Mouse (Mus musculus) embryonic facial prominence, embryonic 14.5 days (tissue): Measurements from ENCODE around the gene Glis1. TPM values are rescaled to one million over a fixed set of nuclear protein-coding genes. Genes with fewer than 3 reads are reported as not detected.

Experiments
- ATAC-seq: fragments of 200-750 bp; cut with Nextera tagmentation; 2 replicates; pipeline ENCODE4 v1.8.0; 2017; ENCODE audit warnings: low read depth, moderate number of reproducible peaks, moderate TSS enrichment
- DNase-seq: peaks from one replicate; pipeline ENCODE4 v3.0.0-alpha.2; 2015; ENCODE audit warnings: low spot score
- H3K27ac ChIP-seq: fragments of 300-500 bp; sonication (generic); replicated peaks from 2 replicates; pipeline ENCODE4 v1.5.1; 2014; ENCODE audit warnings: low read depth, mild to moderate bottlenecking, low read length, moderate library complexity
- H3K27me3 ChIP-seq: fragments of 300-500 bp; sonication (generic); replicated peaks from 2 replicates; pipeline ENCODE4 v1.6.1; 2014; ENCODE audit warnings: low read length; ENCODE audit not compliant: control insufficient read depth, insufficient read depth
- H3K36me3 ChIP-seq: fragments of 300-500 bp; sonication (generic); 2 replicates; pipeline ENCODE4 v1.6.1; 2014; ENCODE audit warnings: low read length, mixed read lengths; ENCODE audit not compliant: control insufficient read depth, insufficient read depth
- H3K4me1 ChIP-seq: fragments of 300-500 bp; sonication (generic); 2 replicates; pipeline ENCODE4 v1.6.1; 2014; ENCODE audit warnings: antibody characterized with exemption, low read length; ENCODE audit not compliant: control insufficient read depth, insufficient read depth
- H3K4me2 ChIP-seq: fragments of 300-500 bp; sonication (generic); 2 replicates; pipeline ENCODE4 v1.6.1; 2014; ENCODE audit warnings: low read depth, mild to moderate bottlenecking, low read length, moderate library complexity, mixed read lengths
- H3K4me3 ChIP-seq: fragments of 300-500 bp; sonication (generic); 2 replicates; pipeline ENCODE4 v1.5.1; 2014; ENCODE audit warnings: low read depth, mild to moderate bottlenecking, low read length
- H3K9ac ChIP-seq: fragments of 300-500 bp; sonication (generic); 2 replicates; pipeline ENCODE4 v1.6.1; 2014; ENCODE audit warnings: low read depth, mild to moderate bottlenecking, low read length, moderate library complexity, mixed read lengths
- H3K9me3 ChIP-seq: fragments of 300-500 bp; sonication (generic); 2 replicates; pipeline ENCODE4 v1.6.1; 2016; ENCODE audit warnings: low read length; ENCODE audit not compliant: control insufficient read depth
- WGBS: fragments of 180-500 bp; shearing (Covaris S2); extraction: QIAGEN DNeasy Blood & Tissue Kit; methylation state at CpG from one replicate; pipeline ENCODE4 v1.1.7; 2014; 5-methylcytosine and 5-hydroxymethylcytosine counted together
- polyA plus RNA-seq: library from polyadenylated mRNA; unstranded; fragments of >200 nt; fragmentation: Nextera tagmentation; extraction: Ambion mirVana; gene quantifications from 2 replicates; pipeline ENCODE4 v1.2.1, GENCODE M21; 2014

Gene Glis1
- polyA plus RNA-seq, 1 experiment from 2014 or later: 10.8 TPM

- Histone ChIP-seq H3K4me3 (no peak overlapping the region), H3K4me1 (peaks cover under 1% of the 10 kb centered on the region; the same call in 1 of the 2 replicates), H3K9ac (no peak overlapping the region), H3K27ac (no peak overlapping the region), H3K27me3 (no peaks in the 10 kb centered on the region), H3K36me3 (no peaks in the 10 kb centered on the region), H3K9me3 (no peaks in the 10 kb centered on the region), H3K4me2 (no peak overlapping the region)
- no peak for ATAC-seq
- no peak for DNase-seq
- WGBS: 88% methylated on average over 11 of the region's 11 CpGs
These were observed 80.6 kb downstream of the Glis1 start for GRCm38 (mm10) chr4:107514981-107515380.

- Histone ChIP-seq H3K27me3 (no peaks in the 10 kb centered on the region), H3K36me3 (no peaks in the 10 kb centered on the region), H3K4me2 (no peak overlapping the region), H3K9ac (no peak overlapping the region), H3K9me3 (no peaks in the 10 kb centered on the region), H3K27ac (no peak overlapping the region), H3K4me1 (peaks cover 7% of the 10 kb centered on the region; the same call in 1 of the 2 replicates), H3K4me3 (no peak overlapping the region)
- DNase-seq (no peak), ATAC-seq (no peak)
- 86% methylated on average over 7 of the region's 7 CpGs for WGBS
These were observed 81.2 kb downstream of the Glis1 start for GRCm38 (mm10) chr4:107515626-107516025.

DNA sequence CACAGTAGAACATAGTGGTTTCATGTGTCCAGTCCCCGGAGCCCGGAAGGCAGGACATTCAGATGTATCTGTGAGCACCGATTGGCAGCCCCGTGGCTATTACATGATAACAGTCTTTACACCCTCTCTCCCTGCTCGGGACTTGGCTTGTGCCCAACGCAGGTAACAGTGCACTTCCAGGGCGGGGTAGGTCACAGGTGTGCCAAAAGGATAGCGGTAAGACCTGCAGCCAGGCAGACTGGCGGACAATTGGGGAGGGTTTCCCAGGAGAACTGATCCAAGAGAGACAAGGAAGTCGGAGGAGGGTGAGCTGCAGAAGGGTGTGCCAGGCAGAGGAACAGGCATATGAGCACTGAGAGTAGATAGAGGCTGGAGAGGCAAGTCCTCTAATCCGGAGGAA, 84.4 kb downstream of the Glis1 start:
- Histone ChIP-seq H3K9me3 (no peaks in the 10 kb centered on the region), H3K27ac (no peak overlapping the region), H3K27me3 (no peaks in the 10 kb centered on the region), H3K4me3 (no peak overlapping the region), H3K9ac (no peak overlapping the region), H3K4me1 (peaks cover 12% of the 10 kb centered on the region; the same call in 1 of the 2 replicates), H3K36me3 (no peaks in the 10 kb centered on the region), H3K4me2 (no peak overlapping the region)
- ATAC-seq (no peak), DNase-seq (peak; percentile 34)
- WGBS: 64% methylated on average over 11 of the region's 11 CpGs

DNA sequence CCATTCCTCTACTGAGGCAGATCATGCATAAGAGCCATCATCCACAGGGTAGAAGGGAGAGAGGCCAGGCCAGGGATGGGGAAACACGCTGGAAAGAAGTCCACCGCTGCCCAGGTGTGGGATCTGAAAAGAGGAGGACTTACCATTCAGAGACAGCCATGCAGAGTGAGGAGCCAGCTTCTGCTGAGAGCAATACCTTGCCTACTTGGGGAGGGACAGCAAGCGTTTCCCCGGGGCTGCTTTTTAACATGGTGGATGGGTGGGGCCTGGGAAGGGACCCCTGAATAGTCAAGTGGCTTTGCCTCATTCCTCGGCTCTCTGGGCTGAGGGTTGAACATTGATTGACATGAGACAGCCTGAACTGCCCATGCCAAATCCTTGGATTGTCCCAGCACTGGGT, 85.7 kb downstream of the Glis1 start:
- H3K4me2 ChIP-seq: no peak overlapping the region
- H3K9ac ChIP-seq: no peak overlapping the region
- no peaks in the 10 kb centered on the region for H3K9me3 ChIP-seq
- ATAC-seq (no peak), DNase-seq (no peak)
- no peak overlapping the region for H3K27ac ChIP-seq
- WGBS: 77% methylated on average over 5 of the region's 5 CpGs
- no peak overlapping the region for H3K4me3 ChIP-seq
- no peaks in the 10 kb centered on the region for H3K27me3 ChIP-seq
- peaks cover 12% of the 10 kb centered on the region; the same call in 1 of the 2 replicates for H3K4me1 ChIP-seq
- no peaks in the 10 kb centered on the region for H3K36me3 ChIP-seq

DNA sequence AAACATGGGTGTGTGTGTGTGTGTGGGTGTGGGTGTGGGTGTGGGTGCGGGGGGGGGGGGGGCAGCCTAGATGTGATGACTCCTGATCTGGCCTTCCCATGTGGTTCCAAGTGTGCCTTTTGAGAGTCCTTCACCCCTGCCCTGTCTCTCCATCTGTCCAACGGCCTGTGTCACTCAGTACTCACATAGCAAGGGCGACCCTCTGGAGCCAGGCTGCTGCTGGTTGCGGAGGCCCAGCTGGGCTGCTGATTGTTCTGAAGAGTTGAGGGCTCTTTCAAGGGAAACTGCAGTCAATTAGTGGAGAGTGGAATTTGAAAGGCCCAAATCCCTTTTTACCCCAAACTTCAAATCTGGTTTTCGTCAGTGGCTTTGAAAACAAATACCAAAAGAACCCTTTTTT, 86.4 kb downstream of the Glis1 start:
- Histone ChIP-seq H3K9ac (no peak overlapping the region), H3K4me1 (peaks cover 12% of the 10 kb centered on the region; the same call in 1 of the 2 replicates), H3K4me2 (no peak overlapping the region), H3K4me3 (no peak overlapping the region), H3K27ac (no peak overlapping the region), H3K9me3 (no peaks in the 10 kb centered on the region), H3K36me3 (no peaks in the 10 kb centered on the region), H3K27me3 (no peaks in the 10 kb centered on the region)
- 0 out of 2 replicates have a peak, but pooled peaks have one; percentile 54 for ATAC-seq
- peak; percentile 68 for DNase-seq
- 24% methylated on average over 4 of the region's 5 CpGs for WGBS

DNA sequence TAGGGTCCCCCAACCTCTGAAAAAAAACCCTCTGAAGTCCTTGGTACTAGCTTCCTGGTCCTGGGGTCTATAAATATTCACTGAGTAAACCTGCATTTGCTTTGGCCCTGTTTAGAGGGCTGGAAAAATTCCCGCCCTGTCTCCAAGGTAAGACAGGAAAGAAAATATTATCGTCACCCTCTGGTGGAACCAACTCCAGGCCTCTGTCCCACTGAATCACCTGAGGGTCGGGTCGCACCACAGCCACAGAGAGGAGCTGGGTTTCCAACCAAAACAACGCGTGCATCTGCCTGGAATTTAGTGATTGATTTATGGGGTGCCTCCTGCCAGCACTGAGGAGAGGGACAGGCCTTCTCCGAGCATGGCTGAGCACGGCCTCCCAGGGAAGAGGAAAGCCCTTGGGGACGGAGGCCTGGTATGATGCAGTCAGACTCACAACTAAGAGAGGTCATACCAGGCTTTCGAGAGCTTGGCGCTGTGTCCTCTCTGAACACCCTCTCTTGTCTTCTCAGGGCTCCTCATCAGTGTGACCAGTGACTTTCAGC, 89.3 kb downstream of the Glis1 start:
- H3K27ac ChIP-seq: no peak overlapping the region

DNA sequence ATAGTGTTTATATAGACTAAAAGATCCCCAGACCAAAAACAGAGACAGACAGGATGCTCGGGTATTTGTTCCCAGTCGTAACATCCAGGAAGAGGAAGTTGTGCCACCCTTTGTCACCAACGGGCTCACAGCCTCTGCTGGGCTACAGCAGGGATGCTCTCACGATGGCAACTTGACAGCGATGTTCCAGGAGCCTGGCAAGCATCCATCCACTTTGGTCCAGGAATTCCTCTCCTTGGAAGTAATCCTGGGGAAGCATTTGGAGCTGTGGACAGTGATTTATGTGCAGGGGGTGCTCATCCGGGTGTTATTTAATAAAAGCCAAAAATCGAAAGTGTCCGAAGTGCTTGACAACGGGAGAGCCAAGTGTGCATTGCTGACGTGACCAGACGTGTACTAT, 100.7 kb downstream of the Glis1 start:
- ATAC-seq: no peak
- H3K9me3 ChIP-seq: no peaks in the 10 kb centered on the region
- no peak overlapping the region for H3K4me2 ChIP-seq
- no peaks in the 10 kb centered on the region for H3K36me3 ChIP-seq
- no peak overlapping the region for H3K4me3 ChIP-seq
- 65% methylated on average over 11 of the region's 11 CpGs for WGBS
- peaks cover 28% of the 10 kb centered on the region for H3K4me1 ChIP-seq
- H3K27ac ChIP-seq: no peak overlapping the region
- no peaks in the 10 kb centered on the region for H3K27me3 ChIP-seq
- H3K9ac ChIP-seq: no peak overlapping the region
- no peak for DNase-seq

More for the DNA sequence above, 89.3 kb downstream of the Glis1 start:
- DNase-seq: no peak
- Histone ChIP-seq H3K9ac (no peak overlapping the region), H3K4me1 (peaks cover 12% of the 10 kb centered on the region; the same call in 1 of the 2 replicates), H3K4me3 (no peak overlapping the region), H3K27me3 (no peaks in the 10 kb centered on the region), H3K9me3 (no peaks in the 10 kb centered on the region), H3K36me3 (no peaks in the 10 kb centered on the region), H3K4me2 (no peak overlapping the region)
- no peak for ATAC-seq
- WGBS: 60% methylated on average over 10 of the region's 11 CpGs

- Histone ChIP-seq H3K9ac (no peak overlapping the region), H3K27ac (no peak overlapping the region)
- ATAC-seq: peak; percentile 44; the same call in 1 of the 2 replicates
These were observed 103.7 kb downstream of the Glis1 start for GRCm38 (mm10) chr4:107538116-107538515.

GRCm38 (mm10) chr4:107538561-107538960, 104.2 kb downstream of the Glis1 start:
- H3K4me2 ChIP-seq: no peak overlapping the region
- H3K36me3 ChIP-seq: no peaks in the 10 kb centered on the region
- H3K27me3 ChIP-seq: no peaks in the 10 kb centered on the region
- peaks cover 28% of the 10 kb centered on the region for H3K4me1 ChIP-seq
- no peak overlapping the region for H3K4me3 ChIP-seq
- H3K9me3 ChIP-seq: no peaks in the 10 kb centered on the region
- no peak overlapping the region for H3K9ac ChIP-seq
- WGBS: 40% methylated on average over 3 of the region's 3 CpGs
- ATAC-seq (0 out of 2 replicates have a peak, but pooled peaks have one; percentile 15), DNase-seq (no peak)
- no peak overlapping the region for H3K27ac ChIP-seq

More at GRCm38 (mm10) chr4:107538116-107538515, 103.7 kb downstream of the Glis1 start:
- H3K27me3 ChIP-seq: no peaks in the 10 kb centered on the region
- H3K4me2 ChIP-seq: peak overlapping the region; percentile 18
- no peaks in the 10 kb centered on the region for H3K9me3 ChIP-seq
- peaks cover 28% of the 10 kb centered on the region for H3K4me1 ChIP-seq
- H3K4me3 ChIP-seq: no peak overlapping the region
- no peaks in the 10 kb centered on the region for H3K36me3 ChIP-seq
- DNase-seq: peak; percentile 75
- WGBS: 16% methylated on average over 13 of the region's 13 CpGs
